9 mouse cellular contexts compared by ENCODE assay signal in genomic region chr16:78265826-78266225, GRCm38 (mm10). TPM values are rescaled to one million over a fixed set of nuclear protein-coding genes. Genes with fewer than 3 reads are reported as not detected.
DNase-seq lines count a peak whose midpoint lies in the region; ATAC-seq and TF ChIP-seq lines count a peak whose summit lies in the region.
"Had no signal": no experiment of that assay in that cellular context is flagged by ENCODE, and none has a peak within 500 bp of the region (broad histone marks: within the 10 kb centered on the region; RNA-seq: fewer than 3 reads in every experiment).

No protein-coding gene starts in this region.

- H3K4me1 ChIP-seq in heart, adult 2 months (ENCODE audit: control insufficient read depth, insufficient read depth, low read length) = no peaks in the 10 kb centered on the region; the same call in 1 of the 2 replicates
- H3K4me1 ChIP-seq in midbrain, embryonic 10.5 days = peaks cover 22% of the 10 kb centered on the region
- H3K4me1 ChIP-seq in midbrain, embryonic 14.5 days (ENCODE audit: control insufficient read depth, insufficient read depth, low read length) = peaks cover 11% of the 10 kb centered on the region; the same call in 1 of the 2 replicates
- H3K4me1 ChIP-seq in lung, embryonic 15.5 days = peaks cover 23% of the 10 kb centered on the region

- intact Hi-C loops in heart, adult 2 months (cut with DNase I) = no loop called here
- intact Hi-C loops in heart, postnatal 36 days (cut with DNase I) = loop anchor here (5.0 kb wide), 1 partner anchor 36 kb away; the partner anchor contains the start of gene Cxadr

- no peak for TF ChIP-seq POLR2A in heart, adult 2 months (IDR thresholded peaks at IDR 0.05; ENCODE audit: insufficient read depth, low read depth, low read length)

- H3K4me3 ChIP-seq in heart, adult 2 months = no peak overlapping the region
- no peak overlapping the region for H3K4me3 ChIP-seq in midbrain, embryonic 10.5 days
- H3K4me3 ChIP-seq in midbrain, embryonic 14.5 days (replicated peaks; ENCODE audit: low read depth, low read length) = no peak overlapping the region
- H3K4me3 ChIP-seq in lung, embryonic 15.5 days = no peak overlapping the region
- no peak overlapping the region for H3K4me3 ChIP-seq in layer of hippocampus, adult 2 months

- H3K36me3 ChIP-seq in heart, adult 2 months (ENCODE audit: control insufficient read depth, insufficient read depth, low read length) = no peaks in the 10 kb centered on the region
- no peaks in the 10 kb centered on the region for H3K36me3 ChIP-seq in midbrain, embryonic 10.5 days
- H3K36me3 ChIP-seq in midbrain, embryonic 14.5 days (ENCODE audit: control insufficient read depth, insufficient read depth, low read length) = no peaks in the 10 kb centered on the region
- no peaks in the 10 kb centered on the region for H3K36me3 ChIP-seq in lung, embryonic 15.5 days

- H3K27me3 ChIP-seq in heart, adult 2 months (ENCODE audit: control insufficient read depth, insufficient read depth, low read length) = no peaks in the 10 kb centered on the region
- H3K27me3 ChIP-seq in midbrain, embryonic 10.5 days (ENCODE audit: low read depth, poor library complexity, severe bottlenecking) = peaks cover 19% of the 10 kb centered on the region; the same call in 1 of the 2 replicates
- H3K27me3 ChIP-seq in midbrain, embryonic 14.5 days (ENCODE audit: control insufficient read depth, insufficient read depth, low read length) = no peaks in the 10 kb centered on the region
- H3K27me3 ChIP-seq in lung, embryonic 15.5 days = no peaks in the 10 kb centered on the region

- no peaks in the 10 kb centered on the region for H3K79me2 ChIP-seq in heart, adult 2 months (replicated peaks; ENCODE audit: control insufficient read depth, insufficient read depth, low read length)

- no peaks in the 10 kb centered on the region for H3K9me3 ChIP-seq in midbrain, embryonic 10.5 days (replicated peaks)
- H3K9me3 ChIP-seq in midbrain, embryonic 14.5 days (ENCODE audit: control insufficient read depth, low read length) = no peaks in the 10 kb centered on the region
- H3K9me3 ChIP-seq in lung, embryonic 15.5 days = no peaks in the 10 kb centered on the region

- no peak overlapping the region for H3K9ac ChIP-seq in heart, adult 2 months (ENCODE audit: low read depth, low read length)
- no peak overlapping the region for H3K9ac ChIP-seq in midbrain, embryonic 14.5 days (replicated peaks; ENCODE audit: low read length)
- no peak overlapping the region for H3K9ac ChIP-seq in lung, embryonic 15.5 days

- peak in 1 of 2 experiments; percentile 15 for DNase-seq in heart, adult 2 months
- no peak for DNase-seq in heart, postnatal 36 days
- no peak for DNase-seq in midbrain, embryonic 10.5 days (ENCODE audit: low spot score)
- no peak for DNase-seq in midbrain, embryonic 14.5 days
- DNase-seq in layer of hippocampus, adult 8-10 months (ENCODE audit: low spot score in 2 of 2) = no peak
- no peak for DNase-seq in layer of hippocampus, adult 2 months (ENCODE audit: low spot score in 2 of 2)
- DNase-seq: B cell, adult 2 months had no signal

- H3K4me2 ChIP-seq in midbrain, embryonic 14.5 days (ENCODE audit: low read length) = no peak overlapping the region
- no peak overlapping the region for H3K4me2 ChIP-seq in lung, embryonic 15.5 days

- no peak for TF ChIP-seq EP300 in heart, adult 2 months (IDR thresholded peaks at IDR 0.05; ENCODE audit: insufficient read depth, low read depth, low read length)

- 44% methylated on average over 11 of the region's 11 CpGs for WGBS in heart, adult 2 months
- WGBS in midbrain, embryonic 10.5 days = 39% methylated on average over 11 of the region's 11 CpGs
- WGBS in midbrain, embryonic 14.5 days = 46% methylated on average over 11 of the region's 11 CpGs
- 39% methylated on average over 11 of the region's 11 CpGs for WGBS in lung, embryonic 15.5 days

- ATAC-seq in midbrain, embryonic 14.5 days (ENCODE audit: low FRiP score, low TSS enrichment) = no peak
- ATAC-seq in lung, embryonic 15.5 days (ENCODE audit: borderline replicate concordance, extremely low read depth, low FRiP score, low TSS enrichment) = no peak
- ATAC-seq in CD4-positive, CD25-positive, alpha-beta regulatory T cell, adult 4 months = no peak

- no peak for TF ChIP-seq CTCF in heart, adult 2 months (IDR thresholded peaks at IDR 0.05)
- TF ChIP-seq CTCF in layer of hippocampus, adult 2 months (conservative IDR thresholded peaks at IDR 0.05) = no peak

- H3K27ac ChIP-seq in heart, adult 2 months = peak overlapping the region; percentile 81
- peak overlapping the region; percentile 63 for H3K27ac ChIP-seq in midbrain, embryonic 10.5 days (replicated peaks)
- H3K27ac ChIP-seq in midbrain, embryonic 14.5 days (replicated peaks; ENCODE audit: low read depth, low read length) = no peak overlapping the region
- H3K27ac ChIP-seq in lung, embryonic 15.5 days = peak overlapping the region; percentile 77
- no peak overlapping the region for H3K27ac ChIP-seq in layer of hippocampus, adult 2 months

RNA-seq across cellular contexts. Expression of gene Cxadr, which starts 35.5 kb away (rescaled TPM):
- 10 to 100 TPM; 40.5 to 43.8 TPM for total RNA-seq in heart, adult 2 months (2021)
- polyA plus RNA-seq in heart, adult 2 months (2012; rRNA removed) = 13.8 and 34.4 TPM in 2 replicates
- total RNA-seq in heart, postnatal 36 days (2021) = 10 to 100 TPM; 50.3 to 50.7 TPM
- 59.9 and 75.6 TPM in 2 replicates for polyA plus RNA-seq in midbrain, embryonic 10.5 days (2016; fragmentation: Nextera tagmentation; extraction: Ambion mirVana)
- 124 and 133 TPM in 2 replicates for polyA plus RNA-seq in midbrain, embryonic 14.5 days (2014; fragmentation: Nextera tagmentation; extraction: Ambion mirVana)
- 31.0 and 34.1 TPM in 2 replicates for polyA plus RNA-seq in lung, embryonic 15.5 days (2015; fragmentation: Nextera tagmentation; extraction: Ambion mirVana)
- 1 to 10 TPM in 1 of 2 experiments, under 1 TPM in 1; 0.98 to 1.6 TPM for polyA plus RNA-seq in CD4-positive, CD25-positive, alpha-beta regulatory T cell, adult 4 months (2017; shearing (Covaris generic))
- total RNA-seq in layer of hippocampus, adult 8-10 months (2022) = 10 to 100 TPM; 15.7 to 23.2 (median 19.4) TPM
- 10 to 100 TPM; 14.7 to 16.9 TPM for total RNA-seq in layer of hippocampus, adult 2 months (2021)

Comparison
In these comparisons a context has a peak if more than half of its experiments do, and no peak if none do; other contexts are left out.
1. H3K27ac ChIP-seq: peak in heart, adult 2 months (single experiment), midbrain, embryonic 10.5 days (single experiment) and lung, embryonic 15.5 days (single experiment); none in midbrain, embryonic 14.5 days (single experiment) and layer of hippocampus, adult 2 months (single experiment).